Mouse (Mus musculus) effector memory CD4-positive, alpha-beta T cell, adult 7 months (primary cell): Measurements from ENCODE around the gene Olfr1122. TPM values are rescaled to one million over a fixed set of nuclear protein-coding genes. Genes with fewer than 3 reads are reported as not detected.

Experiments
- polyA plus RNA-seq: library from polyadenylated mRNA; unstranded; fragments of 100-300 nt; shearing (Covaris generic); gene quantifications from one replicate; pipeline ENCODE4 v1.2.1, GENCODE M21; 2017

Gene Olfr1122
- 0.07 TPM for polyA plus RNA-seq

DNA sequence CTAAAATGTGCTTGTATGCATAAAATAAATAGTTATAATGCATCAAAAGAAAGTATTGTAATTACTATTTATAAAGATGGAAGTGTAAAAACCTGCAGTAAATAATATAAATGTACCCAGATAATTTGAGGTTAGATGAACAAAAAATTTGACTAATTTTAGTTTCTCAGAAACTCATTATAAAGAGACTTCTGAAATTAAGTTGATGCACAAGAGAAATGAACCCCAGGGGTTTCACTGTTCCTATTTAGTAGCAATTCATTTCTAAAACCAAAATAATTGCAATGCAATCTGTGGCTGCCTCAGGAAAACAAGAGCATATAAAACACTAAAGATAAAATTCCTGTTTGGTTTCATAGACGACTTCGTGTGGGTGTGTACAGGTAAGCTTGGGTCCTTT is at the start of gene Olfr1122:
Gene Olfr1122, plus strand, starts transcription at position 301 of the 400 bp plus-strand sequence.

DNA sequence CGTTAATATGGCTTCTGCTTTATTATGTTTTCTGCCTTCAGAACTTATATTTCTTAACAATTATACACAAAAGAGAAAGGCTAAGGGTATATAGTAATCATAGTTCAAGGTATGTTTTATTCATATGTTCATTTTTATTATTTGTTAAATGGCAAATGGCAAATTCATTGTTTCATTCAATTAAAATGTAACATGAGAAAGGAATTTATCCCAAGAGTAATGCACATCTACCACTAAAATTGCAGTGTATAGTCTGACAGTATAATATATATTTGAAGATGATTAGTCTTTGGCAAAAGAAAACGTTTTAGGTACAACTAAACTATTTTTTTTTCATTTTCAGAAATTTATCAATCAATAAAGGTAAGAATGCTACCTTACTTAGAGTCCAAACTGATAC is 31.1 kb upstream of the Olfr1122 start, which contains the start of gene Olfr1120:
Gene Olfr1120, plus strand, starts transcription at position 301 of the 400 bp plus-strand sequence.

GRCm38 (mm10) chr2:87369595-87369994 is 16.1 kb upstream of the Olfr1122 start, which contains the start of gene Olfr1121:
Olfr1121 (plus strand) TSS chr2:87369895.

DNA sequence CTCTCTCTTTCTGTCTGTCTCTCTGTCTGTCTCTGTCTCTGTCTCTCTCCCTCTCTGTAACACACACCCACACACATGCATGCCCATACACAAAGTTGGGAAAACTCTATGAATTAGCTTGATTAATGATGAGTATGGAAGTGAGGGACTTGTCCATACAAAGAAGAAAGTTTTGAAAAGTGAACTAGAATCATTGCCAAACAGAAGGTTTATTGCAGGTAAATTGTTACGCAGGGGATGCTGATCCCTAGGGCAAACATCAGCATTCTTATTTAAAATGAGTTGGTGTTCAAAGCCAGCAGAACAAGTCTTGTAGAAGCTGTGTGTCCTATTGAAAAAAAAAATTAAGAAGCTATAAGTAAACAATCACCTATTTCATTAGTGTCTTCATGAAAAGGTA is 30.7 kb downstream of the Olfr1122 start, which contains the start of gene Olfr1123:
Gene Olfr1123, plus strand, starts transcription at position 301 of the 400 bp plus-strand sequence.

GRCm38 (mm10) chr2:87429975-87430374 is 44.3 kb downstream of the Olfr1122 start, which contains the start of gene Olfr1124:
Olfr1124 (plus strand) TSS chr2:87430275.

Other genes starting within 250 kb of the Olfr1122 start
- not detected for gene Olfr1110, start 245.5 kb upstream of the Olfr1122 start, polyA plus RNA-seq
- not detected for gene Olfr1111, start 233.2 kb upstream of the Olfr1122 start, polyA plus RNA-seq
- not detected for gene Olfr1112, start 198.1 kb upstream of the Olfr1122 start, polyA plus RNA-seq
- gene Olfr1113, start 176.9 kb upstream of the Olfr1122 start, polyA plus RNA-seq, result not detected
- not detected for gene Olfr1115, start 137.8 kb upstream of the Olfr1122 start, polyA plus RNA-seq
- gene Olfr1116, start 118.3 kb upstream of the Olfr1122 start, polyA plus RNA-seq, result not detected
- gene Olfr1118, start 78.3 kb upstream of the Olfr1122 start, polyA plus RNA-seq, result not detected
- gene Olfr1120, start 31.0 kb upstream of the Olfr1122 start, polyA plus RNA-seq, result not detected
- gene Olfr1121, start 16.0 kb upstream of the Olfr1122 start, polyA plus RNA-seq, result not detected
- not detected for gene Olfr1123, start 30.8 kb downstream of the Olfr1122 start, polyA plus RNA-seq
- gene Olfr1124, start 44.4 kb downstream of the Olfr1122 start, polyA plus RNA-seq, result 0.30 TPM
- gene Olfr1126, start 68.1 kb downstream of the Olfr1122 start, polyA plus RNA-seq, result not detected
- not detected for gene Pramel7, start 111.2 kb downstream of the Olfr1122 start, polyA plus RNA-seq
- gene Pramel6, start 120.7 kb downstream of the Olfr1122 start, polyA plus RNA-seq, result not detected
- not detected for gene Olfr153, start 145.9 kb downstream of the Olfr1122 start, polyA plus RNA-seq
- gene Olfr1128, start 159.7 kb downstream of the Olfr1122 start, polyA plus RNA-seq, result 0.41 TPM
- gene Olfr1129, start 188.1 kb downstream of the Olfr1122 start, polyA plus RNA-seq, result not detected
- gene Olfr1130, start 220.4 kb downstream of the Olfr1122 start, polyA plus RNA-seq, result not detected
- not detected for gene Olfr1131, start 241.3 kb downstream of the Olfr1122 start, polyA plus RNA-seq